Mouse (Mus musculus): Measurements from ENCODE around the gene Gtf2i. TPM values are rescaled to one million over a fixed set of nuclear protein-coding genes. Genes with fewer than 3 reads are reported as not detected.

The Gtf2i gene
- polyA plus RNA-seq, 1 experiment, result 196 TPM

DNA sequence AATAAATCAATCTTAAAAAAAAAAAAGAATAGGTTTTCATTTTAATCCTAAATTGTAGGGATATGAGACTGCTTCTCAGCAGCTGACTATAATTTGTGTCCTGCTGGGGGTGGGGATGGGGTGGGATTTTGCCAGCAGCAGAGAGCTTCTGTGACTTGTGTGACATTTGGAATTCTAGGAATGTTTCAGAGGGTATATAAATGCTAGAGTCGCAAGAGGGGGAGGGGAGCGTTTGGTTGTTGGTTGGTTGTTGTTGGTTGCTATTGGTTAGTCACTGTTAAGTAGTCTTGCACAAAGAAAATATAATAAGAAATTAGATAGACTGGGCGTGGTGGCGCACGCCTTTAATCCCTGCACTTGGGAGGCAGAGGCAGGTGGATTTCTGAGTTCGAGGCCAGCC, 4.3 kb upstream of the Gtf2i start:
- DNase-seq (ENCODE audit: low read depth), result no peak
- TF ChIP-seq CTCF (IDR thresholded peaks at IDR 0.05; ENCODE audit: borderline replicate concordance, extremely low read depth, insufficient read depth, insufficient read length) (no peak), POLR2A (IDR thresholded peaks at IDR 0.05; ENCODE audit: borderline replicate concordance, extremely low read depth, insufficient read depth, insufficient read length, poor library complexity, severe bottlenecking) (no peak)

DNA sequence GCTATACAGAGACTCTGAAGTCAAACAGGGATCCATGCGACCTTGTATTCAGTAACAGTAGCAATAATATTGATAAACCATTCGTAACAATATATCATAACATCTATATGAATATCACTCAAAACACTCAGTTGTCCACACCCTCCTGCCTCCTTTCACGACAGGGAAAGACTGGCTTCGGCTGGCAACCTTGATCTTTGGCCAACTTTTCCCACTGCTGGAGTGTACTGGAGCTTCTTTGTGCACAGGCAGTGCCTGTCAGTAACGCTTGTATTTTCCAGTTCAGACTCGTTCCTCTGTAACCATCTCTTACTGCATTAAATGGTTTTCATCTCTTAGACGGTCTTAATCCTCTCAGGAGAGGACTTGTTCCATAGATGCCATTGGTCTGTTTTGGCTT, 2.2 kb upstream of the Gtf2i start:
- TF ChIP-seq POLR2A (IDR thresholded peaks at IDR 0.05; ENCODE audit: borderline replicate concordance, extremely low read depth, insufficient read depth, insufficient read length, poor library complexity, severe bottlenecking) (no peak), CTCF (IDR thresholded peaks at IDR 0.05; ENCODE audit: borderline replicate concordance, extremely low read depth, insufficient read depth, insufficient read length) (no peak)
- peak; percentile 78 for DNase-seq (ENCODE audit: low read depth)

DNA sequence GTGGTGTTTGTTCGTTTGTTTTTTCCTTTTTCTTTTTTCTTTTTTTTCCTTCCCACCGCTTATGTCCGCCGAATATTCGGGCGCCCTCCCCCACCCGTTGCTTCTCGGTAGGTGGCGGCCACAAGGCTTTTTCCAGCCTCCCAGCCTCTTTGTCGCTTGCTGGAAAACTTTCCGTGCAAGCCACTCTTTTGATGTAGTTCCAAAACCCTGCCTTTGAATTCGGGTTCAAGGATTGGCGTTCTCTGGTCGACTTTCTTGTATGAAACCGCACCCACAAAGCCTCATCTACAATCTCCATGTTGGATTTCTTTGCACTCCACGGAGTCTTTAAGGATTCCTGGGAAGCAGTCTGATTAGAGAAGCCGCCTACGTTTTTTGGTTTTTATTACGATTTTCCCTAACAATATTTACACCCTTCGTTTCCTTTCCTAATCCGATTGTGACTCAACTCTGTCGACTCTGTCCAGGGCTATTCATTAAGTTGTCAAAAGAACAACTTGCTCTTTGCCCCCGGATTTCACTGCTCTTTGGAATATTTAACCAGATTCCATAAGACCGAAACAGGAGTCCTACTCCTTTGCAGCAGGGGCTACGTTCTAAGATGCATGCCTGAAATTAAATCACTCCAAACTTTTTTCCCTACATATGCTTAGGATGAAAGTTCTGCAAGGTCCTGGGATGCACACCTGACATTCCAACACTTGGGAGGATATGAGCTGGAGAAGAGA, 1.2 kb upstream of the Gtf2i start:
- DNase-seq (ENCODE audit: low read depth), result peak; percentile 92
- TF ChIP-seq CTCF (IDR thresholded peaks at IDR 0.05; ENCODE audit: borderline replicate concordance, extremely low read depth, insufficient read depth, insufficient read length) (0 out of 2 replicates have a peak, but pooled peaks have one; percentile 8), POLR2A (IDR thresholded peaks at IDR 0.05; ENCODE audit: borderline replicate concordance, extremely low read depth, insufficient read depth, insufficient read length, poor library complexity, severe bottlenecking) (no peak)

DNA sequence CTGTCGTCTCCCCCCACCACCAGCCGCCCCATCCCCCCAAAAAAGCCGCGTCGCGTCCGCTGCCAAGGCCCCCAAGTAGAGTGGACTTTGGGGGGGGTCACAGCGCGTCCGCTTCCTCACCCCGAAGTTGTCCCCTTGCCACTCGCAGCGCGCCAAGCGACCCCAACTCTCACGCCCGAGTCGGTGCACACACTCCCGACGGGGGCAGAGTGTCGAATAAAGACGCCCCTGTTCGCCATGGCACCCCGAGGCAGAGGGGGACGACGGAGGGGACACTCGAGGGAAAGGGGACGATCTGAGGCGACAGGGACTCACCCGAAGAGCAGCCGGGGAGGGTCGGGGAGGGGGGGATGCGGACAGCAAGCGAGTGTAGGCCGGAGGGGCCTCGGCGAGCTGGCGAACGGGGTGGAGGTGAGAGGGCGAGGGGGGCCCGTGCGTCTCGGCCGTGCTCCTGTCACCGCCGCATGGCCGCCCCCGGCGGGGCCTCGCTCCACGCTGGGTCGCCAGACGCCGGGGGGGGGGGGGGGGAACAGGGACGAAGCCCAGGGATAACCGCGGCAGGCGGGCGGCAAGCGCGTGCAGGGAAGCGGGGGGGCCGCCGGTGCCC, 389 bp downstream of the Gtf2i start:
- no peak for DNase-seq (ENCODE audit: low read depth)
- peak; percentile 37; the same call in 1 of the 2 replicates for TF ChIP-seq POLR2A (IDR thresholded peaks at IDR 0.05; ENCODE audit: borderline replicate concordance, extremely low read depth, insufficient read depth, insufficient read length, poor library complexity, severe bottlenecking)
- TF ChIP-seq CTCF (IDR thresholded peaks at IDR 0.05; ENCODE audit: borderline replicate concordance, extremely low read depth, insufficient read depth, insufficient read length), result no peak

DNA sequence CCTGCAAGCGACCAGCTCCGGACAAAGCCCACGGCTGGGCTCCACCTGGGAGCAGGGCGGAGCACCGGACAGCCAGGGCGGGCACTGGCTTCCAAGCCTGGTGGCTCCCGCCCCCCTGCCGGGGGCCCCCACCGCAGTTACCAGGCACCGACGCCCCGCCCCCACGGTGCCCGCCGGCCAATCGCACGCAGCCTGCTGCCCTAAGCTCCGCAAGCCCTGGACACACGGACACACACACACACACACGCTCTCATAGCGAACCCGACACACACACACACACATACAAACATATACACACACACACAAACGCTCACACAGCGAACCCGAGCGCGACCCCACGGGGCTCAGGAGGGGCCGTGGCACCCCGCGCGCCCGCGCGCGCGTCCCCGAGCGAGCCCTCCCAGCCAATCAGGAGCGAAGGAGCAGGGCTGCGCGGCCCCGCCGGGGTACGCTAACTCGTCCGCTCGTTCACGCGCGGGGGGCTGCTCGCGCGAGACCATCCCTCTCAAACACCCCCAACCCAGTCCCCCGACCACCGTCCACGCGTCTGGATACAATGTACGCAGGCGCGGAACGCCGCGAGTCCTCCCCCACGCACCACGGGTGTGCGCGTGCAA, 1.0 kb downstream of the Gtf2i start:
- peak; percentile 99 for DNase-seq (ENCODE audit: low read depth)
- TF ChIP-seq POLR2A (IDR thresholded peaks at IDR 0.05; ENCODE audit: borderline replicate concordance, extremely low read depth, insufficient read depth, insufficient read length, poor library complexity, severe bottlenecking), result peak; percentile 58; the same call in 1 of the 2 replicates
- no peak for TF ChIP-seq CTCF (IDR thresholded peaks at IDR 0.05; ENCODE audit: borderline replicate concordance, extremely low read depth, insufficient read depth, insufficient read length)

DNA sequence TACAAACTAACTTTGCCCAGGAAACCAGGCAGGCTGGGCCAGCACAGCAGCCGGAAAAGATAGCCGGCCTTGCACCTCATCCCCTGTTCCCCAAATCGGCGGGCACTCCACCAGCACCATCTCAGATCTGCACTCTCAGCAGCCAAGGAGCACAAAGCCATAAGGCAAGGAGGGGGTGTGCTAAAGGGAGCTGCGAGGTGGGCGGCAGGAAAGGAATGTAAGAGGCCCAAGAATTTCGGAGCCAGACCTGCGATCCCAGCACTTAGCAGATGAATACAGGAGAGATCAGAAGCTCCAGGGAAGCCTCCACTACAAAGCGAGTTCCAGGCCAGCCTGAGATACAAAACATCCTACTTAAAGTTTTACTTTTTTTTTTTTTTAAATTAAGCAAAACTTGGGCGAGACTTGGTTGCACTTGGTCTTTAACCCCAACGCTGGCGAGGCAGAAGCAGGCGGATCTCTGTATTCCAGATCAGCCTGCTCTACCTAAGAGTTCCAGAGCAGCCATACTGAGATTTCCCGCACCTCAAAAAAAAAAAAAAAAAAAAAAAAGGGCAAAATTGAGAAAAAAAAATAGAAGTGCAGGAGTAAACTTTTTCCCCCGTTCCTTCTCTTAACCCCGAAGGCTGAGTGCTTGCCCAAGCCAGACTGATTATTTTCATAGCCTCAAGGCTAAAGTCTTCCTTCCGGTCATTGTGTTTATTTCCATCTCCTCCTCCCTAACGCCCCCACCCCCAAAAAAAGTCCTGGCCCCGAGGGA, 1.7 kb downstream of the Gtf2i start:
- peak; percentile 47 for DNase-seq (ENCODE audit: low read depth)
- TF ChIP-seq CTCF (IDR thresholded peaks at IDR 0.05; ENCODE audit: borderline replicate concordance, extremely low read depth, insufficient read depth, insufficient read length) (no peak), POLR2A (IDR thresholded peaks at IDR 0.05; ENCODE audit: borderline replicate concordance, extremely low read depth, insufficient read depth, insufficient read length, poor library complexity, severe bottlenecking) (no peak)

DNA sequence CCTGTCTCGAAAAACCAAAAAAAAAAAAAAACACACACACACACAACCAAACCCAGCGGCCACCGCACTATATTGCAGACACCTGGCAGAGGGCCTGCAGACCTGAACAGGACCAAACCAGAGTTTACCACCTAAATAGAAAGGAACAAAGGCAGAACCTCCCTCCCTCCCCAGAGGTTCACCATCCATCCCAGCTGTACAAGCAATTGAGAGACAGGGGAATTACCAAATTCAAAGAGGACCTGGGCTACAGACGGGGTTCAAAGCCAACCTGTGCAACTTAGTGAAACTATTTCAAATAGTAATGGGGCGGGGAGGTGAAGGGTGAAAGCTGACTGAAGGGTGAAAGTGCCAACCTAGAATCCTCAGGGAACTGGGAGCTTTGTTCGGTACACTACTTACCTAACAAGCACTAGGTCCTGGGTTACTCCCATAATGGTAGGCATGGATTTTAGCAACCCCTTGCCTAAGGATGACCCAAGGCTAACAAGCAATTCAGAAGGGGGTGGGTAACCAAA, 2.6 kb downstream of the Gtf2i start:
- no peak for DNase-seq (ENCODE audit: low read depth)
- TF ChIP-seq POLR2A (IDR thresholded peaks at IDR 0.05; ENCODE audit: borderline replicate concordance, extremely low read depth, insufficient read depth, insufficient read length, poor library complexity, severe bottlenecking), result no peak
- no peak for TF ChIP-seq CTCF (IDR thresholded peaks at IDR 0.05; ENCODE audit: borderline replicate concordance, extremely low read depth, insufficient read depth, insufficient read length)

DNA sequence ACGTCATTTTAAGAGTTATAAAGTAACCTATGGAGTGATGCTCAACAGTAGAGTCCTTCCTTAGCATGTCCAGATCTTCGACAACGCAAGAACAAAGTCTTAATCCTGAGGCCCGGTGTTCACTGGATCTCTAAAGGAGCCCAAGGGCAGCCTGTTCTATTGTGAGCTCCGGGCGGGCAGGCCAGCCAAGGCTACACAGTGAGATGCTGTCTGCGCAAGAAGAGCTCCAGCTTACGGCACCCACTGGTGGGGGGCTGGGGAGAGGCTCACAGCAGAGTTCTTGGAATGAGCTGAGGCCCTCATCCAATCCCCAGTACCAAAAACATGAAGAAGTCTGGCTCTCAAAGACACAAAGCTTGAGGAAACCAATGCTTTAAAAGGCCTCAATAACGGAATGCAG, 4.4 kb downstream of the Gtf2i start:
- DNase-seq (ENCODE audit: low read depth), result no peak
- TF ChIP-seq POLR2A (IDR thresholded peaks at IDR 0.05; ENCODE audit: borderline replicate concordance, extremely low read depth, insufficient read depth, insufficient read length, poor library complexity, severe bottlenecking) (no peak), CTCF (IDR thresholded peaks at IDR 0.05; ENCODE audit: borderline replicate concordance, extremely low read depth, insufficient read depth, insufficient read length) (no peak)

DNA sequence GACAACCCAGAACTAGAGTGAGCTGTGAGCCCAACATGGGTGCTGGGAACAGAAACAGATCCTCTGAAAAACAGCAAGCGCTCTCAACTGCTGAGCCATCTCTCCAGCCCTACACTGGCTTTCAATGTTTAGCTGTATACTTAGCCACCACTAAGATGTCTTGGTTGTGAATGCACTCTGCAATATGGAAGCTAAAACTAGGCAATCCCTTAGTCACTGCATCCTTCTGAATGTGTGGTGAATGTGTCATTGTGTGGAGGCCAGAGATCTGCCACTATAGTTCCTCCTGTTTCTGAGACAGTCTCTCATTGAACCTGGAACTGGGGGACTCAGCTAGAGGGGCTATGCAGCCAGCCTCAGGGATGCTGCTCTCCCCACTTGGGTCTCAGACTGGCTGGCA, 5.2 kb downstream of the Gtf2i start:
- DNase-seq (ENCODE audit: low read depth), result no peak
- no peak for TF ChIP-seq CTCF (IDR thresholded peaks at IDR 0.05; ENCODE audit: borderline replicate concordance, extremely low read depth, insufficient read depth, insufficient read length)
- no peak for TF ChIP-seq POLR2A (IDR thresholded peaks at IDR 0.05; ENCODE audit: borderline replicate concordance, extremely low read depth, insufficient read depth, insufficient read length, poor library complexity, severe bottlenecking)

DNA sequence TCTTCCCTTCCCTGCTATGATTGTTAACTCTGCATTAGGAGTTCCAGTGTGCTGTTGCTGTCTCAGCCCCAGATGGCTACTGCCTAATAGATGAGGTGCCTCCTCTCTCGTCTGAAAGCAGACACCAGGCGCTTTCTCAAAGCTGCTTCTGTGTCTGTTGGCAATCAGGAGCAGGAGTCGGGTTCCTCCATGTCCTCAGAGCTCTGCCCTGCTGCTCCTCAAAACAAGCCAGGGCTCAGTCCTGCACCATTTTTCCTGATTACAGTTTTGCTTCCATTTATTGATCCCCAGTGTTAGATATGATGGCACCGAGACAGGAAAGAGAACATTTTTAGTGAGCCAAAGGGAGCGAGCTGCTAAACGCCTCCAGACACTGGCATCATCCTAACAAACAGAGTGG, 9.9 kb downstream of the Gtf2i start:
- DNase-seq (ENCODE audit: low read depth), result no peak
- TF ChIP-seq CTCF (IDR thresholded peaks at IDR 0.05; ENCODE audit: borderline replicate concordance, extremely low read depth, insufficient read depth, insufficient read length) (no peak), POLR2A (IDR thresholded peaks at IDR 0.05; ENCODE audit: borderline replicate concordance, extremely low read depth, insufficient read depth, insufficient read length, poor library complexity, severe bottlenecking) (no peak)

All from brain, embryonic 14.5 days (tissue).